Mouse (Mus musculus) G1E (cell line): ENCODE measurements at regions not wholly inside any gene's neighbourhood (a gene's known extent, or its start where the extent isn't known, plus 50 kb on each side); places are given as distances from the start of the nearest gene placed in this dataset.

Experiments used
- CTCF ChIP-seq: IDR thresholded peaks from 2 replicates; pipeline ENCODE4 v1.5.1; 2012; ENCODE audit warnings: low read depth, low read length, inconsistent platforms, mixed read lengths
- GATA1 ChIP-seq: IDR thresholded peaks from 2 replicates; pipeline ENCODE4 v1.6.1; 2012; ENCODE audit warnings: borderline replicate concordance, low read length, inconsistent platforms, mixed read lengths
- GATA2 ChIP-seq: IDR thresholded peaks from 2 replicates; pipeline ENCODE4 v1.6.1; 2012; ENCODE audit warnings: low read depth, low read length, inconsistent platforms, borderline replicate concordance
- POLR2AphosphoS5 ChIP-seq: IDR thresholded peaks from 2 replicates; pipeline ENCODE4 v1.6.1; 2012; ENCODE audit warnings: low read depth, low read length, inconsistent platforms; ENCODE audit not compliant: insufficient replicate concordance
- TAL1 ChIP-seq: conservative IDR thresholded peaks from 2 replicates; pipeline ENCODE4 v1.6.1; 2012; ENCODE audit warnings: low read depth, low read length, inconsistent platforms, mixed read lengths

DNA sequence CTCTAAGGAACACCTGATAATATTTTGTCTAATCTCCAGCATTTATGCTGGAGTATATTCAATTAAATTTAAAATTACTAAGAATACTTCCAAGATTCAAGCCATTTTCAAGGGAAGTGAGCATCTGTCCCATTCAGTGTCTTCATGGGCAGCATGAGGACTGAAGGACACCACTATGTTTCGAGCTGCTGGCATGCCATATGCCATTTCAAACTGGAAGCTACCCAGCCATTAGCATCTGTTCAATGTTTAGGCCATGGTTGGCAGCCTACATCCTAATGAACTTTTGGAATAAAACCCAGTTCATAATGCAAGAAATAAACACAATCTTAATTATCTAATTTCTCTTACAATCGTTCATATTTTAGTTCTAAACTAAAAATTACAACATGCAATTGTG is 371.5 kb upstream of the 4933412E24Rik start:
- TF ChIP-seq CTCF, result no peak
- TF ChIP-seq GATA1, result no peak
- no peak for TF ChIP-seq TAL1
- no peak for TF ChIP-seq POLR2AphosphoS5
- no peak for TF ChIP-seq GATA2
